Mouse (Mus musculus) B cell, adult 67 days (primary cell): ENCODE results near the gene Armc2. TPM values are rescaled to one million over a fixed set of nuclear protein-coding genes. Genes with fewer than 3 reads are reported as not detected.

Experiments used
- total RNA-seq, 2 experiments: library from RNA; stranded (reverse); gene quantifications; 4 replicates each; pipeline ENCODE4 v1.2.4; 2023

Armc2 gene
- total RNA-seq: under 1 TPM; 0.30 to 0.41 TPM

DNA sequence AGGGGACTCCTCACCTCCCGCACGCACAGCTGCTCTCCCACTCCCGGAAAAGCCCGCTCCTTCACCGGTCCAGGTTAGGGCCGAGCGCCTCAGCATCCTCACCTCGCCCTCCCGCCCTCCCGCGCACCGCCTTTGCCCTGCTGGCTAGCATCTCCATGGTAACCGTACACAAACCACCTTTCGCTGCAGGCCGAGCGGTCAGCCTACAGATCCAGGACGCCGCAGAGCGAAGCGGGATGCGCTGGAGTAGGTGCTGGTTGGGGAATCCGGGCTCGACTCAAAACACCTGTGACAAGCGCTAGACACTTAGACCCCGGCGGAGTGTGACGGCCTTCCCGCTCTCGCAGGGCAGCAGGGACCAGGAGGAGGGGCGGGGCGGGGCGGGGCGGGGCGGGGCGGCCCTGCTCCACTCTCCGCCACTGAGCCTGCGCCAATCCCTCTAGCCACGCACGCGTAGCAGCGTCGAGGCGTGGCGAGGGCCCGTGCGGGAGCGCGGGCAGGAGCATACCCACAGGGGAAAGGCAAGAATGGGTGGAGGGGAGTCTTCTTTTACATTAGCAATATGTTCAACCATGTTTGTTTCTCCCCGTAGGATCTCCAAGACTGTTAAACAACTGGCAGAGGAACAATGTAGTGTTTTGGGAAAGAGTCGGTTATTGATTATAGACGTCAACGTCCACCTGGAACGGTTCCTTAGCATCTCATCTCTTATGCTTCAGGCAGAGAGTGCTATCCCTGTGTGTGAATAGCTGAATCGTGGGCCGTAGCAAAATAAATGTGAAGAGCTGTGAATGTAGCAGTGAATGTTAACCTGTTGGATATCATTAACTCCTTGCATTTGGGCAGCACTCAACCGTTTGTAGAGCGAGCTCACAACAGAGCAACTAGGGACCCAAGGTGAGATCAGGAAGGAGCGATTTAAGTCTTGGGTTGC, at the start of gene Armc2:
Armc2 (minus strand) TSS at position 427 of the 934 bp plus-strand sequence.

Other genes with a start within 250 kb of the Armc2 start
- gene Cep57l1, start 208.6 kb downstream of the Armc2 start, total RNA-seq: 10 to 100 TPM; 11.8 to 14.5 TPM
- gene Sesn1, start 208.5 kb downstream of the Armc2 start, total RNA-seq: 100 to 1,000 TPM in 1 of 2 experiments, 10 to 100 TPM in 1; 96.8 to 101 TPM